Mouse (Mus musculus) olfactory bulb, adult 2 months (tissue): Measurements from ENCODE around the gene Gm12216. TPM values are rescaled to one million over a fixed set of nuclear protein-coding genes. Genes with fewer than 3 reads are reported as not detected.

Experiments used
- H3K27ac ChIP-seq: fragments of 200-500 bp; 2 replicates; pipeline ENCODE4 v1.5.1; 2012; ENCODE audit warnings: low read depth, low read length; ENCODE audit not compliant: insufficient read depth
- H3K4me1 ChIP-seq: fragments of 200-500 bp; 2 replicates; pipeline ENCODE4 v1.6.1; 2012; ENCODE audit warnings: low read length; ENCODE audit not compliant: control insufficient read depth, insufficient read depth
- H3K4me3 ChIP-seq: fragments of 200-500 bp; 2 replicates; pipeline ENCODE4 v1.5.1; 2012; ENCODE audit warnings: mild to moderate bottlenecking, low read depth, low read length, moderate library complexity; ENCODE audit not compliant: insufficient read depth
- CTCF ChIP-seq: fragments of 200-500 bp; IDR thresholded peaks from 2 replicates; pipeline ENCODE4 v1.5.1; 2012; ENCODE audit warnings: low read depth, mild to moderate bottlenecking, low read length, moderate library complexity; ENCODE audit not compliant: insufficient read depth
- POLR2A ChIP-seq: fragments of 200-500 bp; IDR thresholded peaks from 2 replicates; pipeline ENCODE4 v1.6.1; 2012; ENCODE audit warnings: mild to moderate bottlenecking, low read depth, low read length, moderate library complexity; ENCODE audit not compliant: insufficient read depth
- WGBS: fragments of 180-500 bp; shearing (Covaris S2); methylation state at CpG from one replicate; pipeline ENCODE4 v1.1.7; 2018; 5-methylcytosine and 5-hydroxymethylcytosine counted together
- polyA plus RNA-seq: library from polyadenylated mRNA; stranded (reverse); fragments of >200 nt; gene quantifications from 2 replicates; pipeline ENCODE4 v1.2.4, GENCODE M21; 2012; ENCODE audit warnings: low replicate concordance; ENCODE audit not compliant: missing spikeins, insufficient read depth, insufficient read length

The Gm12216 gene
- polyA plus RNA-seq, 1 experiment: not detected

GRCm38 (mm10) chr11:53814810-53815209 lies 44.2 kb downstream of the Gm12216 start:
- H3K27ac ChIP-seq: no peak overlapping the region
- no peaks in the 10 kb centered on the region for H3K4me1 ChIP-seq
- no peak overlapping the region for H3K4me3 ChIP-seq
- 61% methylated on average over 3 of the region's 3 CpGs for WGBS
- TF ChIP-seq CTCF (no peak), POLR2A (no peak)

- Histone ChIP-seq H3K4me3 (no peak overlapping the region), H3K4me1 (no peaks in the 10 kb centered on the region), H3K27ac (no peak overlapping the region)
- WGBS: 90% methylated on average over 16 of the region's 16 CpGs
- TF ChIP-seq CTCF (no peak), POLR2A (no peak)
Observed at GRCm38 (mm10) chr11:53813001-53813868, 45.8 kb downstream of the Gm12216 start.

DNA sequence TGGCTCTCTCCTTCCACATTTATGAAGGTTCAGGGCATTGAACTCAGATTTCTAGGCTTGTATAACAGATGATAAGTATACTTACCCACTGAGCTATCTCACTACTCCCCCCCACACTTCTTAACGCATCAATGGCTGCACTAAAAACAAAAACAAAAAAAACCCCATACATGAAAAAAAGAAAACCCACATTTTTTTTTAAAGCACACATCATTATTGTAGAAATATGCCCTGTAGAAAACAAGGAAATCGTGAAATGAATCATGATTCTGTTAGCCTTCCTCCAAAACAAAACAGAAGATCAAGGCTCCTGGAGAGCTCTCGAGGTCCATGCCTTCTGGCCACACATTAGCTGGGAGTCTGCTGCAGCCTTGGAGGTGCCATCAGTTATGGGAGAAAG lies 47.7 kb downstream of the Gm12216 start:
- TF ChIP-seq POLR2A: no peak
- no peak for TF ChIP-seq CTCF
- Histone ChIP-seq H3K4me3 (no peak overlapping the region), H3K27ac (no peak overlapping the region), H3K4me1 (no peaks in the 10 kb centered on the region)
- WGBS: 93% methylated on average over 3 of the region's 3 CpGs

GRCm38 (mm10) chr11:53810749-53811148 lies 48.3 kb downstream of the Gm12216 start:
- 73% methylated on average over 2 of the region's 2 CpGs for WGBS

DNA sequence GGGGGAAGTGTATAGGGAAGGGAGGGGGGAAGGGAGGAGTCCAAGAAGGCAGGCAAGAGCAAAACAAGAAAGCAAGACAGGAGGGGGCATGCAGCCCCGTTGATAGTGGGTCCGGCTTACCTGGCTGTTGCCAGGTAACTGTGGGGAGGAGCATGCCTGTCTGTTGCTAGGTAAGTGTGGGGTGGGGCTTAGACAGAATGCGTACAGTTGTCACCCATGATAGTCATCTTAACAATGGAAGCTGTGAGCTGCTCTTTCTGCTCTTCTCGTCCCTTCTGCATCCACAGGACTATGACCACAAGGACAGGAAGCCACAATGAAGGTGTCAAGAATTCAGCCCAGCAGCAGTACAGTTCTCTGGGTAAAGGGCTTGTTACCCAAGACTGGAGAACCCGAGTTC lies 48.9 kb downstream of the Gm12216 start:
- H3K4me3 ChIP-seq: no peak overlapping the region
- 79% methylated on average over 5 of the region's 5 CpGs for WGBS
- peaks cover 5% of the 10 kb centered on the region for H3K4me1 ChIP-seq
- no peak for TF ChIP-seq POLR2A
- no peak for TF ChIP-seq CTCF
- H3K27ac ChIP-seq: no peak overlapping the region

More at GRCm38 (mm10) chr11:53810749-53811148, 48.3 kb downstream of the Gm12216 start:
- TF ChIP-seq POLR2A: no peak
- TF ChIP-seq CTCF: no peak
- no peak overlapping the region for H3K4me3 ChIP-seq
- H3K27ac ChIP-seq: no peak overlapping the region
- peaks cover 2% of the 10 kb centered on the region for H3K4me1 ChIP-seq

- TF ChIP-seq POLR2A: no peak
- TF ChIP-seq CTCF: no peak
- H3K4me3 ChIP-seq: no peak overlapping the region
- 56% methylated on average over 5 of the region's 5 CpGs for WGBS
- no peak overlapping the region for H3K27ac ChIP-seq
- peaks cover 5% of the 10 kb centered on the region for H3K4me1 ChIP-seq
Observed at GRCm38 (mm10) chr11:53809354-53809753, 49.7 kb downstream of the Gm12216 start.

DNA sequence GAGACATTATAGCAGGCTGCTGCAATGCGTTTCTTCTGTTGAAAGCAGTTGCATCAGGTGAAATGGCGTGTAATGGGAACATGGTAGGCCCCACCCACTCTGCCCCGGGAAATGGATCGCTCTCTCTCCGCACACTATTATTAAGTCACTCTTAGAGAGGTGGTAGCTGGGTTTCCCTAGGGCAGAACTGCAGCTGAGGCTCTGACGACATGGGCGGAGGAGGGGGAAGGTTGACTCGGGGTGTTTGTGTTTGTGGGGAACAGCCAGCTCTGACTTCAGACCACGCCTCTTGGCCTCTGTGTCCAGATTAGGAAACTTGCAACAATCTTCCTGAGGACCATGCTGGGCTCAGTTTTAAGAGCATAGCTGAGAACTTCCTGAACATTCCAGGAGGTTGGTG lies 53.3 kb downstream of the Gm12216 start:
- Histone ChIP-seq H3K27ac (no peak overlapping the region), H3K4me3 (no peak overlapping the region), H3K4me1 (peaks cover 5% of the 10 kb centered on the region)
- 40% methylated on average over 9 of the region's 9 CpGs for WGBS
- TF ChIP-seq CTCF: no peak
- no peak for TF ChIP-seq POLR2A

DNA sequence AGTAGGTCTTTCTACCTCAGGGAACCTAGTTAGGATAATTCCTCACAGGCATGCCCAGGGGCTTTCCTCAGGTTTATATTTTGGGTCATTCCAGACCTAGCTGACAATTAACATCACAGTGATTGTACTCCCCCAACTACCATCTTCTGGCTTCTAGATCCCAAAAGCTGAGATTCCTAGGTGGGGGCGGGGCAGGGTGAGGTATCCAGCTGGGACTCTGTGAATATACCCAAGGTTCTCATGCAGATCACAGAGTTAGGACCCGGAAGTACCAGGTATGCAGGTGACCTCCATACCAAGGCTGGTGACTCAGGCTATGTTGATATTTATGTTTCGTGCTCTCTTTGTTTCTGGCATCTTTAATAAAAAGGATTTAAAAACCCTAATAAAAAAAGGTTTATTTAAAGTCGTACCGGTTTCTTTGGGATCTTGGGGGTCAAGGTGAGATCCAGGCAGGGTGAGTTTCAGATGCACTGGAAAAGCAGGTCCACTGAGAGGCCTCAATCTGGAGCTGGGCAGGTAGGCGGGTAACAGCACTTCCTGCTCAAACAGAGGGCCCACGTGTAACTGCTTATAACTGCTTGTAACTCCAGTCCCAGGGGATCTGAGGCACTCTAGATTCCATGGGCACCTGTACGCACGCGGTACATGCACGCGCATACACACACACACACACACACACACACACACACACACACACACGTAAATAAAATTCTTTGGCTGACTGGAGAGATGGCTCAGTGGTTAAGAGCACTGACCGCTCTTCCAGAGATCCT lies 54.3 kb downstream of the Gm12216 start:
- TF ChIP-seq POLR2A: no peak
- no peak for TF ChIP-seq CTCF
- WGBS: 89% methylated on average over 14 of the region's 14 CpGs
- Histone ChIP-seq H3K4me1 (peaks cover 5% of the 10 kb centered on the region), H3K4me3 (no peak overlapping the region), H3K27ac (no peak overlapping the region)

DNA sequence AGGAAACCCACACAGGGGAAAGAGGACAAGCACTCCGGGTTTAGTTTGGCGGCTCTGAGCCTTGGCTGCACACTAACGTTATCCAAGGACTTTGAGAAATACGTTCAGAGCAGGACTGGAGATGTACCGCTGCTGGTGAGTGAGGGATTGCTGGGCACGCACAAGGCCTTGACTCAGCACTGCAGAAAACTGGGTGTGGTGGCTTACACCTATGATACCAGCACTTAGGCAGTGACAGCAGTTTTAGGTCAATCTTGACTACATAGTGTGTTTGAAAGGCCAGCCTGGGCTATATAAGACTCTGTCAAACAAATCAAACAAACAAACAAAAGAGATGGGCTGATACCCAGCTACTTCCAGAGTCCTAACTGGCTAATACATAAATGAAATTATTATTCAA lies 55.6 kb downstream of the Gm12216 start:
- H3K4me3 ChIP-seq: no peak overlapping the region
- H3K27ac ChIP-seq: no peak overlapping the region
- TF ChIP-seq CTCF (no peak), POLR2A (no peak)
- peaks cover 5% of the 10 kb centered on the region for H3K4me1 ChIP-seq
- WGBS: 93% methylated on average over 6 of the region's 6 CpGs
